Comparison of ENCODE assay signal across 9 mouse cellular contexts in genomic region chr10:80255881-80256535, GRCm38 (mm10). TPM values are rescaled to one million over a fixed set of nuclear protein-coding genes. Genes with fewer than 3 reads are reported as not detected.
DNase-seq lines count a peak whose midpoint lies in the region; ATAC-seq lines count a peak whose summit lies in the region.
"Had no signal": no experiment of that assay in that cellular context is flagged by ENCODE, and none has a peak within 500 bp of the region (broad histone marks: within the 10 kb centered on the region; RNA-seq: fewer than 3 reads in every experiment).

No protein-coding gene starts in this region.

- DNase-seq in cerebellum, postnatal 14 days, result peak; percentile 63 to 75
- peak; percentile 31 for DNase-seq in midbrain, embryonic 14.5 days
- no peak for DNase-seq in urinary bladder, adult 2 months (ENCODE audit: low spot score)
- no peak for DNase-seq in right cerebral cortex, postnatal 14 days

- H3K27ac ChIP-seq in hindbrain, embryonic 13.5 days, result no peak overlapping the region; the same call in 1 of the 2 replicates
- no peak overlapping the region for H3K27ac ChIP-seq in hindbrain, embryonic 16.5 days (ENCODE audit: low read depth, low read length)
- H3K27ac ChIP-seq in midbrain, embryonic 13.5 days, result peak overlapping the region; percentile 15; the same call in 1 of the 2 replicates
- no peak overlapping the region for H3K27ac ChIP-seq in midbrain, embryonic 16.5 days (ENCODE audit: low read length)
- no peak overlapping the region; the same call in 1 of the 2 replicates for H3K27ac ChIP-seq in midbrain, embryonic 14.5 days (replicated peaks; ENCODE audit: low read depth, low read length)
- H3K27ac ChIP-seq: embryonic facial prominence, embryonic 15.5 days had no signal

- no peak overlapping the region for H3K4me2 ChIP-seq in hindbrain, embryonic 13.5 days
- no peak overlapping the region for H3K4me2 ChIP-seq in hindbrain, embryonic 16.5 days (ENCODE audit: low read length)
- H3K4me2 ChIP-seq in midbrain, embryonic 13.5 days (replicated peaks), result no peak overlapping the region; the same call in 1 of the 2 replicates
- H3K4me2 ChIP-seq in midbrain, embryonic 16.5 days (ENCODE audit: low read length), result no peak overlapping the region
- no peak overlapping the region for H3K4me2 ChIP-seq in midbrain, embryonic 14.5 days (ENCODE audit: low read length)
- H3K4me2 ChIP-seq: embryonic facial prominence, embryonic 15.5 days had no signal

- H3K9ac ChIP-seq in hindbrain, embryonic 13.5 days, result peak overlapping the region; percentile 46; the same call in 1 of the 2 replicates
- no peak overlapping the region for H3K9ac ChIP-seq in hindbrain, embryonic 16.5 days (ENCODE audit: low read depth, low read length)
- H3K9ac ChIP-seq in midbrain, embryonic 13.5 days (replicated peaks), result peak overlapping the region; percentile 29
- no peak overlapping the region for H3K9ac ChIP-seq in midbrain, embryonic 16.5 days (ENCODE audit: low read depth, low read length)
- H3K9ac ChIP-seq in midbrain, embryonic 14.5 days (replicated peaks; ENCODE audit: low read length), result no peak overlapping the region

- no peaks in the 10 kb centered on the region for H3K9me3 ChIP-seq in hindbrain, embryonic 13.5 days
- no peaks in the 10 kb centered on the region for H3K9me3 ChIP-seq in hindbrain, embryonic 16.5 days (ENCODE audit: control insufficient read depth, low read length)
- H3K9me3 ChIP-seq in midbrain, embryonic 13.5 days, result no peaks in the 10 kb centered on the region
- H3K9me3 ChIP-seq in midbrain, embryonic 16.5 days (replicated peaks; ENCODE audit: control insufficient read depth, low read length, poor library complexity, severe bottlenecking), result no peaks in the 10 kb centered on the region
- no peaks in the 10 kb centered on the region for H3K9me3 ChIP-seq in midbrain, embryonic 14.5 days (ENCODE audit: control insufficient read depth, low read length)
- H3K9me3 ChIP-seq: embryonic facial prominence, embryonic 15.5 days had no signal

- H3K36me3 ChIP-seq in hindbrain, embryonic 13.5 days, result peaks cover 66% of the 10 kb centered on the region
- H3K36me3 ChIP-seq in hindbrain, embryonic 16.5 days (ENCODE audit: control insufficient read depth, insufficient read depth, low read length), result peaks cover 31% of the 10 kb centered on the region
- H3K36me3 ChIP-seq in midbrain, embryonic 13.5 days, result peaks cover 61% of the 10 kb centered on the region
- peaks cover 30% of the 10 kb centered on the region for H3K36me3 ChIP-seq in midbrain, embryonic 16.5 days (ENCODE audit: control insufficient read depth, insufficient read depth, low read length)
- H3K36me3 ChIP-seq in midbrain, embryonic 14.5 days (ENCODE audit: control insufficient read depth, insufficient read depth, low read length), result peaks cover 56% of the 10 kb centered on the region

- WGBS in hindbrain, embryonic 13.5 days, result 81% methylated on average over 5 of the region's 5 CpGs
- 89% methylated on average over 5 of the region's 5 CpGs for whole genome bisulfite sequencing in hindbrain, embryonic 16.5 days
- 81% methylated on average over 5 of the region's 5 CpGs for WGBS in midbrain, embryonic 13.5 days
- WGBS in midbrain, embryonic 16.5 days, result 83% methylated on average over 5 of the region's 5 CpGs
- 80% methylated on average over 5 of the region's 5 CpGs for WGBS in midbrain, embryonic 14.5 days

- H3K4me3 ChIP-seq in hindbrain, embryonic 13.5 days, result no peak overlapping the region
- no peak overlapping the region for H3K4me3 ChIP-seq in hindbrain, embryonic 16.5 days (ENCODE audit: low read length)
- no peak overlapping the region for H3K4me3 ChIP-seq in midbrain, embryonic 13.5 days (replicated peaks)
- H3K4me3 ChIP-seq in midbrain, embryonic 16.5 days (ENCODE audit: low read depth, low read length), result no peak overlapping the region
- no peak overlapping the region for H3K4me3 ChIP-seq in midbrain, embryonic 14.5 days (replicated peaks; ENCODE audit: low read depth, low read length)
- H3K4me3 ChIP-seq: embryonic facial prominence, embryonic 15.5 days had no signal

- H3K4me1 ChIP-seq in hindbrain, embryonic 13.5 days (replicated peaks), result peaks cover 41% of the 10 kb centered on the region
- peaks cover 17% of the 10 kb centered on the region for H3K4me1 ChIP-seq in hindbrain, embryonic 16.5 days (ENCODE audit: control insufficient read depth, insufficient read depth, low read depth, low read length)
- peaks cover 36% of the 10 kb centered on the region for H3K4me1 ChIP-seq in midbrain, embryonic 13.5 days (replicated peaks)
- peaks cover 13% of the 10 kb centered on the region; the same call in 1 of the 2 replicates for H3K4me1 ChIP-seq in midbrain, embryonic 16.5 days (ENCODE audit: control insufficient read depth, insufficient read depth, low read length)
- H3K4me1 ChIP-seq in midbrain, embryonic 14.5 days (ENCODE audit: control insufficient read depth, insufficient read depth, low read length), result peaks cover 16% of the 10 kb centered on the region

- H3K27me3 ChIP-seq in hindbrain, embryonic 13.5 days, result no peaks in the 10 kb centered on the region
- no peaks in the 10 kb centered on the region for H3K27me3 ChIP-seq in hindbrain, embryonic 16.5 days (replicated peaks; ENCODE audit: control insufficient read depth, insufficient read depth, low read length)
- H3K27me3 ChIP-seq in midbrain, embryonic 13.5 days, result no peaks in the 10 kb centered on the region
- no peaks in the 10 kb centered on the region for H3K27me3 ChIP-seq in midbrain, embryonic 16.5 days (ENCODE audit: control insufficient read depth, insufficient read depth, low read depth, low read length)
- no peaks in the 10 kb centered on the region for H3K27me3 ChIP-seq in midbrain, embryonic 14.5 days (ENCODE audit: control insufficient read depth, insufficient read depth, low read length)
- H3K27me3 ChIP-seq: embryonic facial prominence, embryonic 15.5 days had no signal

- ATAC-seq in hindbrain, embryonic 13.5 days (ENCODE audit: low FRiP score), result no peak
- ATAC-seq in hindbrain, embryonic 16.5 days, result no peak
- no peak for ATAC-seq in midbrain, embryonic 13.5 days
- ATAC-seq in midbrain, embryonic 16.5 days, result no peak
- ATAC-seq in midbrain, embryonic 14.5 days (ENCODE audit: low FRiP score, low TSS enrichment), result no peak

RNA-seq across cellular contexts. Expression of gene Gamt, which starts 4.8 kb away (rescaled TPM):
- 22.3 and 24.9 TPM in 2 replicates for polyA plus RNA-seq in hindbrain, embryonic 13.5 days (2015; fragmentation: Nextera tagmentation; extraction: Ambion mirVana)
- 31.8 and 32.6 TPM in 2 replicates for polyA plus RNA-seq in hindbrain, embryonic 16.5 days (2015; fragmentation: Nextera tagmentation; extraction: Ambion mirVana)
- 20.9 and 22.3 TPM in 2 replicates for polyA plus RNA-seq in midbrain, embryonic 13.5 days (2015; fragmentation: Nextera tagmentation; extraction: Ambion mirVana)
- polyA plus RNA-seq in midbrain, embryonic 16.5 days (2015; fragmentation: Nextera tagmentation; extraction: Ambion mirVana), result 15.8 and 19.5 TPM in 2 replicates
- 15.1 and 16.7 TPM in 2 replicates for polyA plus RNA-seq in midbrain, embryonic 14.5 days (2014; fragmentation: Nextera tagmentation; extraction: Ambion mirVana)
- 17.4 and 19.0 TPM in 2 replicates for polyA plus RNA-seq in urinary bladder, adult 2 months (2012; rRNA removed)

RNA-seq across cellular contexts. Expression of gene Dazap1, which starts 5.3 kb away (rescaled TPM):
- 61.6 and 66.2 TPM in 2 replicates for polyA plus RNA-seq in hindbrain, embryonic 13.5 days (2015; fragmentation: Nextera tagmentation; extraction: Ambion mirVana)
- 38.4 and 38.5 TPM in 2 replicates for polyA plus RNA-seq in hindbrain, embryonic 16.5 days (2015; fragmentation: Nextera tagmentation; extraction: Ambion mirVana)
- polyA plus RNA-seq in midbrain, embryonic 13.5 days (2015; fragmentation: Nextera tagmentation; extraction: Ambion mirVana), result 62.9 and 66.1 TPM in 2 replicates
- polyA plus RNA-seq in midbrain, embryonic 16.5 days (2015; fragmentation: Nextera tagmentation; extraction: Ambion mirVana), result 43.7 and 51.9 TPM in 2 replicates
- 42.5 and 49.3 TPM in 2 replicates for polyA plus RNA-seq in midbrain, embryonic 14.5 days (2014; fragmentation: Nextera tagmentation; extraction: Ambion mirVana)
- 68.2 and 82.3 TPM in 2 replicates for polyA plus RNA-seq in urinary bladder, adult 2 months (2012; rRNA removed)

RNA-seq across cellular contexts. Expression of gene Ndufs7, which starts 7.1 kb away (rescaled TPM):
- 253 and 263 TPM in 2 replicates for polyA plus RNA-seq in hindbrain, embryonic 13.5 days (2015; fragmentation: Nextera tagmentation; extraction: Ambion mirVana)
- 349 and 361 TPM in 2 replicates for polyA plus RNA-seq in hindbrain, embryonic 16.5 days (2015; fragmentation: Nextera tagmentation; extraction: Ambion mirVana)
- 244 and 265 TPM in 2 replicates for polyA plus RNA-seq in midbrain, embryonic 13.5 days (2015; fragmentation: Nextera tagmentation; extraction: Ambion mirVana)
- 263 and 302 TPM in 2 replicates for polyA plus RNA-seq in midbrain, embryonic 16.5 days (2015; fragmentation: Nextera tagmentation; extraction: Ambion mirVana)
- 274 and 323 TPM in 2 replicates for polyA plus RNA-seq in midbrain, embryonic 14.5 days (2014; fragmentation: Nextera tagmentation; extraction: Ambion mirVana)
- 294 and 337 TPM in 2 replicates for polyA plus RNA-seq in urinary bladder, adult 2 months (2012; rRNA removed)

RNA-seq across cellular contexts. Expression of gene Mum1, which starts 29.8 kb away (rescaled TPM):
- 47.3 and 49.9 TPM in 2 replicates for polyA plus RNA-seq in hindbrain, embryonic 13.5 days (2015; fragmentation: Nextera tagmentation; extraction: Ambion mirVana)
- 38.0 and 38.7 TPM in 2 replicates for polyA plus RNA-seq in hindbrain, embryonic 16.5 days (2015; fragmentation: Nextera tagmentation; extraction: Ambion mirVana)
- 91.4 and 98.4 TPM in 2 replicates for polyA plus RNA-seq in midbrain, embryonic 13.5 days (2015; fragmentation: Nextera tagmentation; extraction: Ambion mirVana)
- 47.8 and 51.1 TPM in 2 replicates for polyA plus RNA-seq in midbrain, embryonic 16.5 days (2015; fragmentation: Nextera tagmentation; extraction: Ambion mirVana)
- polyA plus RNA-seq in midbrain, embryonic 14.5 days (2014; fragmentation: Nextera tagmentation; extraction: Ambion mirVana), result 51.5 and 65.4 TPM in 2 replicates
- 36.1 and 37.8 TPM in 2 replicates for polyA plus RNA-seq in urinary bladder, adult 2 months (2012; rRNA removed)

RNA-seq across cellular contexts. Expression of gene Rps15, which starts 36.2 kb away (rescaled TPM):
- 583 and 598 TPM in 2 replicates for polyA plus RNA-seq in hindbrain, embryonic 13.5 days (2015; fragmentation: Nextera tagmentation; extraction: Ambion mirVana)
- polyA plus RNA-seq in hindbrain, embryonic 16.5 days (2015; fragmentation: Nextera tagmentation; extraction: Ambion mirVana), result 491 and 527 TPM in 2 replicates
- 631 and 653 TPM in 2 replicates for polyA plus RNA-seq in midbrain, embryonic 13.5 days (2015; fragmentation: Nextera tagmentation; extraction: Ambion mirVana)
- polyA plus RNA-seq in midbrain, embryonic 16.5 days (2015; fragmentation: Nextera tagmentation; extraction: Ambion mirVana), result 465 and 476 TPM in 2 replicates
- polyA plus RNA-seq in midbrain, embryonic 14.5 days (2014; fragmentation: Nextera tagmentation; extraction: Ambion mirVana), result 622 and 707 TPM in 2 replicates
- 3,215 and 3,453 TPM in 2 replicates for polyA plus RNA-seq in urinary bladder, adult 2 months (2012; rRNA removed)

Comparison
In these comparisons a context has a peak if more than half of its experiments do, and no peak if none do; other contexts are left out.
1. H3K9ac ChIP-seq: peak in hindbrain, embryonic 13.5 days (single experiment) and midbrain, embryonic 13.5 days (single experiment); none in hindbrain, embryonic 16.5 days (single experiment), midbrain, embryonic 16.5 days (single experiment) and midbrain, embryonic 14.5 days (single experiment).
2. DNase-seq: peak in cerebellum, postnatal 14 days (2 of 2) and midbrain, embryonic 14.5 days (single experiment); none in urinary bladder, adult 2 months (single experiment) and right cerebral cortex, postnatal 14 days (single experiment).